ENCODE assay signal across 7 mouse cellular contexts in genomic region chr3:90615415-90615814, GRCm38 (mm10). TPM values are rescaled to one million over a fixed set of nuclear protein-coding genes. Genes with fewer than 3 reads are reported as not detected.
DNase-seq lines count a peak whose midpoint lies in the region; ATAC-seq lines count a peak whose summit lies in the region.

No protein-coding gene starts in this region.

- no peaks in the 10 kb centered on the region for H3K27me3 ChIP-seq in intestine, embryonic 16.5 days (replicated peaks; ENCODE audit: control insufficient read depth, insufficient read depth, low read length)
- 0 out of 2 replicates have a peak, but pooled peaks cover 2% of the 10 kb centered on the region for H3K27me3 ChIP-seq in midbrain, embryonic 11.5 days (ENCODE audit: control insufficient read depth, insufficient read depth, low read length)

- peak; percentile 70 for ATAC-seq in intestine, embryonic 16.5 days
- peak; percentile 28; the same call in 1 of the 2 replicates for ATAC-seq in midbrain, embryonic 11.5 days (ENCODE audit: low FRiP score)

- peak overlapping the region; percentile 0; the same call in 1 of the 2 replicates for H3K9ac ChIP-seq in intestine, embryonic 16.5 days (ENCODE audit: low read depth, low read length)
- no peak overlapping the region for H3K9ac ChIP-seq in midbrain, embryonic 11.5 days (ENCODE audit: low read length)

- peak; percentile 64 to 68 for DNase-seq in adrenal gland, adult 18-20 months (ENCODE audit: low spot score in 2 of 2)
- peak; percentile 78 for DNase-seq in embryo, embryonic 10.5 days (ENCODE audit: low spot score)
- peak; percentile 64 to 74 for DNase-seq in gastrocnemius, postnatal 36 days
- peak; percentile 57 to 74 for DNase-seq in left cerebral cortex, postnatal 36 days (ENCODE audit: low spot score in 2 of 2)
- peak; percentile 86 for DNase-seq in midbrain, embryonic 11.5 days (ENCODE audit: low spot score, missing footprints)
- DNase-seq in spleen, adult 12 weeks (ENCODE audit: low spot score): peak; percentile 21

- H3K36me3 ChIP-seq in intestine, embryonic 16.5 days (ENCODE audit: control insufficient read depth, insufficient read depth, low read length): no peaks in the 10 kb centered on the region
- H3K36me3 ChIP-seq in midbrain, embryonic 11.5 days (ENCODE audit: control insufficient read depth, insufficient read depth, low read length): no peaks in the 10 kb centered on the region

- H3K9me3 ChIP-seq in intestine, embryonic 16.5 days (ENCODE audit: control insufficient read depth, low read length): no peaks in the 10 kb centered on the region
- H3K9me3 ChIP-seq in midbrain, embryonic 11.5 days (ENCODE audit: control insufficient read depth, low read length): no peaks in the 10 kb centered on the region

- peaks cover 17% of the 10 kb centered on the region for H3K4me1 ChIP-seq in intestine, embryonic 16.5 days (ENCODE audit: control insufficient read depth, insufficient read depth, low read length)
- H3K4me1 ChIP-seq in midbrain, embryonic 11.5 days (ENCODE audit: control insufficient read depth, insufficient read depth, low read length): peaks cover 4% of the 10 kb centered on the region; the same call in 1 of the 2 replicates

- peak overlapping the region; percentile 86; the same call in 1 of the 2 replicates for H3K4me2 ChIP-seq in intestine, embryonic 16.5 days (ENCODE audit: low read depth, low read length)
- no peak overlapping the region for H3K4me2 ChIP-seq in midbrain, embryonic 11.5 days

- H3K4me3 ChIP-seq in intestine, embryonic 16.5 days (ENCODE audit: low read length): peak overlapping the region; percentile 31
- no peak overlapping the region for H3K4me3 ChIP-seq in midbrain, embryonic 11.5 days (ENCODE audit: low read depth, low read length)

- intact Hi-C loops in gastrocnemius, postnatal 36 days (cut with DNase I): loop anchor here (2.0 kb wide), 2 partner anchors 29 to 91 kb away; no protein-coding TSS in a partner anchor
- intact Hi-C loops in left cerebral cortex, postnatal 36 days (cut with DNase I): loop anchor here (1.0 to 5.0 kb wide), 2 partner anchors 30 to 37 kb away; partner anchors contain the start of gene S100a7a

- WGBS in intestine, embryonic 16.5 days: 5% methylated on average over 7 of the region's 7 CpGs
- WGBS in midbrain, embryonic 11.5 days: 12% methylated on average over 7 of the region's 7 CpGs

- peak overlapping the region; percentile 82 for H3K27ac ChIP-seq in intestine, embryonic 16.5 days (ENCODE audit: low read length)
- no peak overlapping the region for H3K27ac ChIP-seq in midbrain, embryonic 11.5 days (ENCODE audit: low read depth, low read length)

RNA-seq across cellular contexts. Expression of gene S100a6, which starts 2.7 kb away (rescaled TPM):
- 100 to 1,000 TPM in 1 of 2 experiments, 10 to 100 TPM in 1; 40.3 to 108 TPM for total RNA-seq in adrenal gland, adult 18-20 months (2021)
- total RNA-seq in gastrocnemius, postnatal 36 days (2021): 10 to 100 TPM; 61.9 to 77.2 TPM
- 376 and 422 TPM in 2 replicates for polyA plus RNA-seq in intestine, embryonic 16.5 days (2015; fragmentation: Nextera tagmentation; extraction: Ambion mirVana)
- total RNA-seq in left cerebral cortex, postnatal 36 days (2021): 10 to 100 TPM; 28.7 to 30.9 TPM
- 24.5 and 25.1 TPM in 2 replicates for polyA plus RNA-seq in midbrain, embryonic 11.5 days (2014; fragmentation: Nextera tagmentation; extraction: Ambion mirVana)

RNA-seq across cellular contexts. Expression of gene S100a5, which starts 7.1 kb away (rescaled TPM):
- total RNA-seq in adrenal gland, adult 18-20 months (2021): not detected
- total RNA-seq in gastrocnemius, postnatal 36 days (2021): under 1 TPM in 1 of 2 experiments, not detected in 1; 0.72 TPM
- polyA plus RNA-seq in intestine, embryonic 16.5 days (2015; fragmentation: Nextera tagmentation; extraction: Ambion mirVana): 13.2 and 16.0 TPM in 2 replicates
- total RNA-seq in left cerebral cortex, postnatal 36 days (2021): not detected
- polyA plus RNA-seq in midbrain, embryonic 11.5 days (2014; fragmentation: Nextera tagmentation; extraction: Ambion mirVana): not detected in 2 replicates

RNA-seq across cellular contexts. Expression of gene S100a4, which starts 11.8 kb away (rescaled TPM):
- 10 to 100 TPM in 1 of 2 experiments, 1 to 10 TPM in 1; 5.1 to 14.9 TPM for total RNA-seq in adrenal gland, adult 18-20 months (2021)
- total RNA-seq in gastrocnemius, postnatal 36 days (2021): 10 to 100 TPM; 16.4 to 16.5 TPM
- 3.6 and 4.0 TPM in 2 replicates for polyA plus RNA-seq in intestine, embryonic 16.5 days (2015; fragmentation: Nextera tagmentation; extraction: Ambion mirVana)
- 1 to 10 TPM; 3.7 to 4.0 TPM for total RNA-seq in left cerebral cortex, postnatal 36 days (2021)
- polyA plus RNA-seq in midbrain, embryonic 11.5 days (2014; fragmentation: Nextera tagmentation; extraction: Ambion mirVana): 0.34 and 0.50 TPM in 2 replicates

RNA-seq across cellular contexts. Expression of gene Gm42674, which starts 13.7 kb away (rescaled TPM):
- total RNA-seq in adrenal gland, adult 18-20 months (2021): not detected
- not detected for total RNA-seq in gastrocnemius, postnatal 36 days (2021)
- polyA plus RNA-seq in intestine, embryonic 16.5 days (2015; fragmentation: Nextera tagmentation; extraction: Ambion mirVana): not detected in 2 replicates
- total RNA-seq in left cerebral cortex, postnatal 36 days (2021): not detected
- not detected in 2 replicates for polyA plus RNA-seq in midbrain, embryonic 11.5 days (2014; fragmentation: Nextera tagmentation; extraction: Ambion mirVana)

RNA-seq across cellular contexts. Expression of gene S100a2, which starts 25.4 kb away (rescaled TPM):
- not detected for total RNA-seq in adrenal gland, adult 18-20 months (2021)
- total RNA-seq in gastrocnemius, postnatal 36 days (2021): not detected
- polyA plus RNA-seq in intestine, embryonic 16.5 days (2015; fragmentation: Nextera tagmentation; extraction: Ambion mirVana): not detected in 2 replicates
- not detected for total RNA-seq in left cerebral cortex, postnatal 36 days (2021)
- polyA plus RNA-seq in midbrain, embryonic 11.5 days (2014; fragmentation: Nextera tagmentation; extraction: Ambion mirVana): not detected in 2 replicates

Comparison
In these comparisons a context has a peak if more than half of its experiments do, and no peak if none do; other contexts are left out.
1. DNase-seq: peak in every context shown above with its lines; median percentile 86 in midbrain, embryonic 11.5 days; 78 in embryo, embryonic 10.5 days; 69 in gastrocnemius, postnatal 36 days; 66 in adrenal gland, adult 18-20 months; 66 in left cerebral cortex, postnatal 36 days; 21 in spleen, adult 12 weeks.